Mouse (Mus musculus) embryonic facial prominence, embryonic 11.5 days (tissue): Measurements from ENCODE around the gene Trp53bp1. TPM values are rescaled to one million over a fixed set of nuclear protein-coding genes. Genes with fewer than 3 reads are reported as not detected.
A peak's percentile ranks its signal among the peaks of the same experiment; 100 is the strongest.

Source experiments
- ATAC-seq: fragments of 200-750 bp; cut with Nextera tagmentation; replicated peaks from 2 replicates; pipeline ENCODE4 v1.8.0; 2017; ENCODE audit warnings: low read depth; ENCODE audit not compliant: insufficient number of reproducible peaks, low FRiP score, low TSS enrichment
- DNase-seq: peaks from one replicate; pipeline ENCODE4 v3.0.0-alpha.2; 2015; ENCODE audit warnings: low spot score
- H3K27ac ChIP-seq: fragments of 300-500 bp; sonication (generic); replicated peaks from 2 replicates; pipeline ENCODE4 v1.5.1; 2014; ENCODE audit warnings: mild to moderate bottlenecking, low read depth, low read length, control low read depth
- H3K27me3 ChIP-seq: fragments of 300-500 bp; sonication (generic); 2 replicates; pipeline ENCODE4 v1.6.1; 2014; ENCODE audit warnings: mild to moderate bottlenecking, low read length, moderate library complexity, mixed read lengths; ENCODE audit not compliant: control insufficient read depth, insufficient read depth
- H3K36me3 ChIP-seq: fragments of 300-500 bp; sonication (generic); replicated peaks from 2 replicates; pipeline ENCODE4 v1.6.1; 2014; ENCODE audit warnings: low read depth, mild to moderate bottlenecking, low read length, moderate library complexity, mixed read lengths; ENCODE audit not compliant: control insufficient read depth, insufficient read depth
- H3K4me1 ChIP-seq: fragments of 300-500 bp; sonication (generic); 2 replicates; pipeline ENCODE4 v1.6.1; 2014; ENCODE audit warnings: low read length, mixed read lengths; ENCODE audit not compliant: control insufficient read depth, insufficient read depth
- H3K4me2 ChIP-seq: fragments of 300-500 bp; sonication (generic); 2 replicates; pipeline ENCODE4 v1.6.1; 2014; ENCODE audit warnings: low read depth, mild to moderate bottlenecking, control low read depth, low read length, moderate library complexity
- H3K4me3 ChIP-seq: fragments of 300-500 bp; sonication (generic); 2 replicates; pipeline ENCODE4 v1.5.1; 2014; ENCODE audit warnings: low read depth, low read length, control low read depth
- H3K9ac ChIP-seq: fragments of 300-500 bp; sonication (generic); replicated peaks from 2 replicates; pipeline ENCODE4 v1.6.1; 2014; ENCODE audit warnings: mild to moderate bottlenecking, control low read depth, low read length
- H3K9me3 ChIP-seq: fragments of 300-500 bp; sonication (generic); replicated peaks from 2 replicates; pipeline ENCODE4 v1.6.1; 2016; ENCODE audit warnings: mild to moderate bottlenecking, low read length, inconsistent platforms, mixed read lengths; ENCODE audit not compliant: control insufficient read depth
- WGBS: fragments of 180-500 bp; shearing (Covaris S2); extraction: QIAGEN DNeasy Blood & Tissue Kit; methylation state at CpG from one replicate; pipeline ENCODE4 v1.1.7; 2014; 5-methylcytosine and 5-hydroxymethylcytosine counted together
- polyA plus RNA-seq: library from polyadenylated mRNA; unstranded; fragments of >200 nt; fragmentation: Nextera tagmentation; extraction: Ambion mirVana; gene quantifications from 2 replicates; pipeline ENCODE4 v1.2.1, GENCODE M21; 2014

Trp53bp1 gene
- polyA plus RNA-seq, 1 experiment from 2014 or later = 88.7 TPM

GRCm38 (mm10) chr2:121169173-121169572 is 102.0 kb downstream of the Trp53bp1 start:
- Histone ChIP-seq H3K27me3 (no peaks in the 10 kb centered on the region), H3K27ac (no peak overlapping the region), H3K9me3 (no peaks in the 10 kb centered on the region), H3K36me3 (0 out of 2 replicates have a peak, but pooled peaks cover 2% of the 10 kb centered on the region), H3K4me3 (peak overlapping the region; percentile 86; the same call in 1 of the 2 replicates), H3K4me2 (peak overlapping the region; percentile 56), H3K9ac (no peak overlapping the region), H3K4me1 (no peaks in the 10 kb centered on the region)
- no peak for ATAC-seq
- no peak for DNase-seq
- WGBS = 57% methylated on average over 4 of the region's 4 CpGs

GRCm38 (mm10) chr2:121153100-121153499 is 118.1 kb downstream of the Trp53bp1 start:
- 87% methylated on average over 3 of the region's 3 CpGs for WGBS
- Histone ChIP-seq H3K9ac (no peak overlapping the region), H3K27ac (no peak overlapping the region), H3K9me3 (no peaks in the 10 kb centered on the region), H3K4me1 (no peaks in the 10 kb centered on the region), H3K36me3 (no peaks in the 10 kb centered on the region), H3K4me2 (no peak overlapping the region), H3K4me3 (no peak overlapping the region), H3K27me3 (no peaks in the 10 kb centered on the region)
- ATAC-seq (no peak), DNase-seq (no peak)

GRCm38 (mm10) chr2:121149679-121150078 is 121.5 kb downstream of the Trp53bp1 start:
- no peak overlapping the region for H3K4me2 ChIP-seq
- no peaks in the 10 kb centered on the region for H3K9me3 ChIP-seq
- H3K9ac ChIP-seq = no peak overlapping the region
- no peaks in the 10 kb centered on the region for H3K36me3 ChIP-seq
- H3K27me3 ChIP-seq = no peaks in the 10 kb centered on the region
- DNase-seq = no peak
- no peak overlapping the region for H3K27ac ChIP-seq
- WGBS = 78% methylated on average over 5 of the region's 5 CpGs
- H3K4me1 ChIP-seq = no peaks in the 10 kb centered on the region
- ATAC-seq = no peak
- H3K4me3 ChIP-seq = no peak overlapping the region

Other genes with a start within 250 kb of the Trp53bp1 start
- 6.5 and 6.7 TPM in 2 replicates for gene Epb42, start 234.3 kb downstream of the Trp53bp1 start, polyA plus RNA-seq
- gene Tgm5, start 185.6 kb downstream of the Trp53bp1 start, polyA plus RNA-seq = not detected in 2 replicates
- not detected in 2 replicates for gene Tgm7, start 161.6 kb downstream of the Trp53bp1 start, polyA plus RNA-seq
- gene Adal, start 131.0 kb downstream of the Trp53bp1 start, polyA plus RNA-seq = 28.2 and 29.0 TPM in 2 replicates
- gene Lcmt2, start 130.8 kb downstream of the Trp53bp1 start, polyA plus RNA-seq = 23.0 and 25.2 TPM in 2 replicates
- 60.7 and 65.1 TPM in 2 replicates for gene Tubgcp4, start 100.8 kb downstream of the Trp53bp1 start, polyA plus RNA-seq
- 10.2 and 13.6 TPM in 2 replicates for gene Zscan29, start 100.3 kb downstream of the Trp53bp1 start, polyA plus RNA-seq
- gene Map1a, start 18.2 kb upstream of the Trp53bp1 start, polyA plus RNA-seq = 4.0 and 4.8 TPM in 2 replicates
- gene Ppip5k1, start 84.0 kb upstream of the Trp53bp1 start, polyA plus RNA-seq = 6.9 and 8.3 TPM in 2 replicates
- 9.7 and 12.6 TPM in 2 replicates for gene Ckmt1, start 86.3 kb upstream of the Trp53bp1 start, polyA plus RNA-seq
- not detected in 2 replicates for gene Strc, start 115.8 kb upstream of the Trp53bp1 start, polyA plus RNA-seq
- gene Pdia3, start 142.4 kb upstream of the Trp53bp1 start, polyA plus RNA-seq = 589 and 609 TPM in 2 replicates
- 1.8 and 2.0 TPM in 2 replicates for gene Catsper2, start 142.4 kb upstream of the Trp53bp1 start, polyA plus RNA-seq
- 9.5 and 15.2 TPM in 2 replicates for gene Ell3, start 172.9 kb upstream of the Trp53bp1 start, polyA plus RNA-seq
- gene Serf2, start 177.8 kb upstream of the Trp53bp1 start, polyA plus RNA-seq = 475 and 478 TPM in 2 replicates
- gene Hypk, start 181.9 kb upstream of the Trp53bp1 start, polyA plus RNA-seq = 128 and 157 TPM in 2 replicates
- 0.54 and 0.79 TPM in 2 replicates for gene Serinc4, start 185.4 kb upstream of the Trp53bp1 start, polyA plus RNA-seq
- gene Mfap1b, start 202.7 kb upstream of the Trp53bp1 start, polyA plus RNA-seq = 68.2 and 74.6 TPM in 2 replicates
- gene Mfap1a, start 235.3 kb upstream of the Trp53bp1 start, polyA plus RNA-seq = 27.8 and 29.9 TPM in 2 replicates
- gene Wdr76, start 235.3 kb upstream of the Trp53bp1 start, polyA plus RNA-seq = 10.1 and 10.2 TPM in 2 replicates